Mouse (Mus musculus): ENCODE results near the gene Ppa2.

The Ppa2 gene

DNA sequence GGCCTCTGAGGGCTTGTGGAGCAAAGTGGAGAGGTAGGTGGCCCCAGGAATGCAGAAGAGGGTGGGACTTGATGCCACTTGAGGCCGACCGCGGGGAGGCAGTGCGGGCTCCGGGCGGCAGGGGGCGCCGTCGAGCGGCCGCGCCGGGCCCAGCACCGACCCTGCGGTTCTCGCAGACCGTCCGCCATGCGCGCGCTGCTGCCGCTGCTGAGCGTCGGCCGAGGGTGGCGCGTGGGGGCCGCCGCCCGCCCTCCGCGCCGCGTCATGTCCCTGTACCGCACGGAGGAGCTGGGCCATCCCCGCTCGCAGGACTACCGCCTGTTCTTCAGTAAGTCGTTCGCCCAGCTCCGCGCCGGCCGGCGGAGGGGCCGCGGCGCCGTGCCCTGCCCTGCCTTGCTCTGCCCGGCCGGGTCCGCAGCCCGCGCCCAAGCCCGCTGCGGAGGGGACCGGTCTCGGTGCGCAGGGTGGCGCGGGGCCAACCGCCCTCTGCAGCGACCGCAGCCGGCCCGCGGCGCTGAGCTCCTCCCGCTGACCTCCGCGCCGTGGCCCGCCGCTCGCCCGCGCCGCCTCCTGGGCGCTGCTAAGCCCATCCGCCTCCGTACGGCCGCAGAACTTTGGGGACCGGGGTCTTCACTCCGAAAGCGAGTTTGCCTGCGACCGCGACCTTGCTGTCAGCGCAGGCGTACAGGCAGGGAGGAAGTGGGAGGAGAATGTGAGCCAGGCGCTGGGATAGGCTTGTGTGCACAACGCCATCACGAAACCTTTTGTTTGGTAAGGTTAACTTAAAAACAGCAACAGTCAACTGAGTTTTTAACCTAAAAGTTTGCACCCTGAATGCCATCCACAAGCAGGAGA lies at the start of gene Ppa2:
Ppa2 (plus strand) TSS at position 157 of the 855 bp plus-strand sequence.
- peak; percentile 86 for DNase-seq (ENCODE audit: low read depth, low spot score)

DNA sequence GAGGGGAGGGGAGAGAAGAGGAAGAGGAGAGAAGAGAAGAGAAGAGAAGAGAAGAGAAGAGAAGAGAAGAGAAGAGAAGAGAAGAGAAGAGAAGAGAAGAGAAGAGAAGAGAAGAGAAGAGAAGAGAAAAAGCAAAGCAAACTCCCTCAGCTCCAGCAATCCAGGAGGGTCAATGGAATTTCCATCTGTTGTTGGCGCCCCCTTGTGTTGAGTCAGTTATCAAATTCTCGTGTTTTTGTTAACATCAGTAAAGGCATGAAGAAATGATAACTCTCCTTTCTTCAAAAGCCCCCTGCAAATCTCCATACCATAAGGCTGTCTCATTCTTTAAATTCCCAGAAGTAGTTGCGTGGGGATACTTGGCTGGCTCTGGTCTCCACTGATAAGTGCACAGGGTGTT lies 38.0 kb upstream of the Ppa2 start:
- DNase-seq (ENCODE audit: low read depth, low spot score): peak; percentile 89

GRCm38 (mm10) chr3:133284587-133284986 lies 25.3 kb upstream of the Ppa2 start:
- no peak for DNase-seq (ENCODE audit: low read depth, low spot score)

GRCm38 (mm10) chr3:133288795-133289194 lies 21.1 kb upstream of the Ppa2 start:
- no peak for DNase-seq (ENCODE audit: low read depth, low spot score)

DNA sequence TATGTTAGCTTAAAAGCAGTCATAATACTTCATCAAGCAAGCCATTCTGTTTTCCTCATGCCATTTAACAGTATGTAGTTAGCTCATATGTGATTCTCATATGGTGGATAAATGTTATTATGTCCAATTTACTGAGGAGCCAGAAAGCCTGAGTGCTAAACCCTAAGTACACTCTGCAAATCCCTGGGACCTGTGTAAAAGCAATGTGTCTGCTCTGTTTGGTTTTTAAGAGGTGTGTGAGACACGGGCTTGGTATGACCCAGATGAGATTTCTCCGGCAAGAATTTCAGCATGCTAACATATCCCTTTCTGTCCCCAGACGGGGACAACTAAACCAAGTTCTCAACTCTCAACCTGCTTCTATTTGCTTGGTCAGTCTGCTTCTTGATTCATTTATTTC lies 5.6 kb upstream of the Ppa2 start:
- no peak for DNase-seq (ENCODE audit: low read depth, low spot score)

- no peak for DNase-seq (ENCODE audit: low read depth, low spot score)
Measured at GRCm38 (mm10) chr3:133308361-133308760, 1.5 kb upstream of the Ppa2 start.

- no peak for DNase-seq (ENCODE audit: low read depth, low spot score)
Measured at GRCm38 (mm10) chr3:133309359-133309758, 551 bp upstream of the Ppa2 start.

- peak; percentile 64 for DNase-seq (ENCODE audit: low read depth, low spot score)
Measured at GRCm38 (mm10) chr3:133310809-133311179, 884 bp downstream of the Ppa2 start.

DNA sequence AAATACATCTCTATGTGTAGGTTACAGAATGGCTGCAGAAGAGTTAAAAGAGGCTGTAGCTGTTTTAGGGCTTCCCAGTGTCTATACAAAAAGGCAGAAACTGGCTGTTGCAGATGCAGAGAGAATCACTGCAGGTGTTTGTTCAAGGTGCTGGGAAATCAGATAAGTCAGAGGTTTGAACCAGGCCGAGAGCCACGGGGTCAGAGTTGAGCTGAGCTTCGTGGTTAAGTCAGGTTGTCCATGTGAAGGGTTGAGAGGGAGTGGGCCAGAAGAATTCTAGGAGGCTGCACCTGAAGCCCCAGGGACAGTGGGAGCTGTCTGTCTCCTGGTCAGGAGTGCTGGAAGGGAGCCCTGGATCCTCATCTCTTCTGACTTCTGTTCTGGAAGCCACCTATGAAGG lies 2.4 kb downstream of the Ppa2 start:
- no peak for DNase-seq (ENCODE audit: low read depth, low spot score)

GRCm38 (mm10) chr3:133312850-133313249 lies 2.9 kb downstream of the Ppa2 start:
- no peak for DNase-seq (ENCODE audit: low read depth, low spot score)

DNA sequence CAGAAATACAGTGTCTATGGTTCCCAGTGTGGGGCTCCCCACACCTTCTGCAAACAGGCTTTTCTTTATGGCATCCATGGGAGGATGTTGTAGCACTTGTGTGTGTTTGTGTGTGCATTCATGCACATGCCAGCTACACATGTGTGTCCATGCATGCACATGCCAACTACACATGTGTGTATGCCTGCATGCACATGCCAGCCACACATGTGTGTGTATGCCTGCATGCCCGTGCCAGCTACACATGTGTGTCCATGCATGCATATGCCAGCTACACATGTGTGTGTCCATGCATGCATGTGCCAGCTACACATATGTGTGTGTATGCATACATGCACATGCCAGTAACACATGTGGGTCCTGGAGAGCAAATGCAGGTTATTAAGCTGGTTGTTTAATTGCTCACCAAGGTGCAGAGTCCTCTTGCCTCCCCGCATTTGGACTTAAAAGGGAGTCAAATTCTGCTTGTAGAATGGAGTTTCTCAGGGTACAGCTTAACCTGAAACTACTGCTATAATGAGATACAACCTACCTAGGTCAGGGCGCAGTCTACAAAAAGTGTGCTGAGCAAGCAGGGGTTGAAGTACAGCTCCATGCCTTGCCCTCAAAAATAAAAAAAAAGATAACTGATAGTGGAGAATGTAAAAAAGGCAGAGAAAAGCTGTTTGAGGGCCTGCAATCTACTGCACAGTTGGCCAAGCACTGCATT lies 3.7 kb downstream of the Ppa2 start:
- DNase-seq (ENCODE audit: low read depth, low spot score): no peak

- DNase-seq (ENCODE audit: low read depth, low spot score): peak; percentile 81
Measured at GRCm38 (mm10) chr3:133314475-133314874, 4.6 kb downstream of the Ppa2 start.

GRCm38 (mm10) chr3:133315011-133315410 lies 5.1 kb downstream of the Ppa2 start:
- DNase-seq (ENCODE audit: low read depth, low spot score): no peak

- no peak for DNase-seq (ENCODE audit: low read depth, low spot score)
Measured at GRCm38 (mm10) chr3:133315647-133316046, 5.7 kb downstream of the Ppa2 start.

GRCm38 (mm10) chr3:133317845-133318244 lies 7.9 kb downstream of the Ppa2 start:
- DNase-seq (ENCODE audit: low read depth, low spot score): no peak

- no peak for DNase-seq (ENCODE audit: low read depth, low spot score)
Measured at GRCm38 (mm10) chr3:133318596-133318995, 8.7 kb downstream of the Ppa2 start.

DNA sequence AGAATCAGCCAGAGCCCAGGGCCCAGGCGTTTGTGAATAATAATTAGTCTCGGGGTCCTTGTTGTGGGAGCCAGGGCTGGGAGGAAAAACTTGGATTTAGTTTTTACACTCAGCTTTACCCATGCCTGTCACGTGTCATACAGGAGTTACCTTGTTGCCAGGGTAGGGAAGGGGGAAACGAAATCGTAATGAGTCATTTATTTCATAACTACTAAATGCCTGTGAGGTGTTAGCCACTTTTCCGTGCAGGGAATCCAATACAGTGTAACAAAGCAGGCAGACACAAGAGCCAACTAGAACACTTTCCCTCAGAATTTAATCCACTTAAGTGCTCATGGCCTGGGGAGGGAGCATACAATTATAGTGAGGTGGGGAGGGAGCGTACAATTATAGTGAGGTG lies 9.9 kb downstream of the Ppa2 start:
- no peak for DNase-seq (ENCODE audit: low read depth, low spot score)

GRCm38 (mm10) chr3:133320313-133320712 lies 10.4 kb downstream of the Ppa2 start:
- DNase-seq (ENCODE audit: low read depth, low spot score): no peak

GRCm38 (mm10) chr3:133321928-133322327 lies 12.0 kb downstream of the Ppa2 start:
- DNase-seq (ENCODE audit: low read depth, low spot score): no peak

DNA sequence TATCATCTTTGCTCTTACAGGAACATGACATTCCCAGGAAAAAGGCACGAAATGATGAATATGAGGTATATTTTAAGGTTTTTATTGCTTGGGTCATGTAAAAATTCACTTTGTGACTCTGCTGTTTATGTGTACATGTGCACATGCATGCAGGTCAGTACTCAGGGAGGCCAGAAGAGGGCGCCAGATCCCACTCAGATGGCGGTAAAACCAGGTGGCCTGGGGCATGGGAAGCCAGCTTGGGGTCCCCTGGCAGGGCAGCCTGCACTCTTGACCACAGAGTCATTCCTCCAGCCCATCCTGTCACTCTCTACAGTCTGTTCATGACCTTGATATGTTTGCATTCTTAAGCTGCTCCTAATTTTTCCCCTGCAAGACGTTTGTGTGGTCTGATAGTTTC lies 12.6 kb downstream of the Ppa2 start:
- DNase-seq (ENCODE audit: low read depth, low spot score): peak; percentile 21

DNA sequence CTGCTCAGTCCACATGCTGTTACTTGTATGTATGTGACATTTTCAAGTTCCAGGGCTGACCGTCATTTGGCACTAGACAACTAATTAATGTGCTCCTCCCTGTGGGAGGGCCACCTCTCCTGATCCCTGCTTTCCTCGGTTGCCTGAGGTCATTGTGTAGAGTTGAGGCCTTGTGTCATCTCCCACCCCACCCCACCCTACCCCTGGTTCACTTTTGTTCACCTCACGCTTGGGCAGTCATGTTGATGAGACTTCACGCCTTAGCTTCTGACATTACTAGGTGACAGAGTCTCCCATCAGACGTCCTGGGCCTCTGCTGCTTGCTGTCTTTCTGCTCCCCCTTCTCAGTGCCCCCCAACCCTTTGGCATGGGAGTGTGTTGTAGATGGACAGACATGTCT lies 15.2 kb downstream of the Ppa2 start:
- no peak for DNase-seq (ENCODE audit: low read depth, low spot score)

DNA sequence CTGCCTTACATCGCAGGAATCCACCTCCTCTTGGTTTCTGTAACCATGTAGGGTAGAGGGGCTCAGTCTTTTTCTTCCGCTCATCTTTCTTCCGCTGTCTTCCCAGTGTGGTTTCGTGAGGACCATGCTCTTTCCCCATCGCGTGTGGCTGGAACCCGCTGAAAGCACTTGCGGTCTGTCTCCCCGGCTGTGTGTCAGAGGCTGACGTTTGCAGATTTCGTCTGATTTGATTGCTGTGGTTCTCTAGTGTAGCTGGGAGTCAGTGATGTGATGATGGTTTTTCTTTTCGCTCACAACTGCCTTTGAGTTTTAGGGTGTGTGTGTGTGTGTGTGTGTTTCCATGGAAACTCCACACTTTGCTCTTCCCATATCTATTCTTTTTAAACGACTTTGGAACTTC lies 18.6 kb downstream of the Ppa2 start:
- DNase-seq (ENCODE audit: low read depth, low spot score): no peak

DNA sequence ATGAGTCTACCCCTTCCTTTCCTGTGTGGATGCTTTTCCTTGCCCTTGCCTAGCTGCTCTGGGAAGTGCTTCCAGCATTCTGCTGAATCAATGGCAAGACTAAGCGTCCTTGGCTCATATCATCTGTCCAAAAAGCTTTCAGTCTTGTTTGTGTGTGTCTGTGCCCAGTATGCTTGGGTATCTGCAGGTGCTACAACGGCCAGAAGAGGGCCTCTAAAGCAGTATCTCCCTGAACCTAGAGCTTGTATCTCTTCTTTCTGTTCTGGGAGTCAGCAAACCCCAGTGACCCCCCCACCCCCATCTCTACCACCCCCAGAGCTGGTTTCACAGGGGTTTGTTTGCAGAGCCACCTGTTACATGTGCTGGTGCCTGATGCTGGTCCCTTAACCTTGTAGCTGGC lies 19.5 kb downstream of the Ppa2 start:
- no peak for DNase-seq (ENCODE audit: low read depth, low spot score)

All from 3T3-L1 (cell line).